Mouse (Mus musculus): ENCODE results near the gene Otogl. TPM values are rescaled to one million over a fixed set of nuclear protein-coding genes. Genes with fewer than 3 reads are reported as not detected.

The Otogl gene
- polyA plus RNA-seq, 1 experiment from 2014 or later, result 0.08 TPM

DNA sequence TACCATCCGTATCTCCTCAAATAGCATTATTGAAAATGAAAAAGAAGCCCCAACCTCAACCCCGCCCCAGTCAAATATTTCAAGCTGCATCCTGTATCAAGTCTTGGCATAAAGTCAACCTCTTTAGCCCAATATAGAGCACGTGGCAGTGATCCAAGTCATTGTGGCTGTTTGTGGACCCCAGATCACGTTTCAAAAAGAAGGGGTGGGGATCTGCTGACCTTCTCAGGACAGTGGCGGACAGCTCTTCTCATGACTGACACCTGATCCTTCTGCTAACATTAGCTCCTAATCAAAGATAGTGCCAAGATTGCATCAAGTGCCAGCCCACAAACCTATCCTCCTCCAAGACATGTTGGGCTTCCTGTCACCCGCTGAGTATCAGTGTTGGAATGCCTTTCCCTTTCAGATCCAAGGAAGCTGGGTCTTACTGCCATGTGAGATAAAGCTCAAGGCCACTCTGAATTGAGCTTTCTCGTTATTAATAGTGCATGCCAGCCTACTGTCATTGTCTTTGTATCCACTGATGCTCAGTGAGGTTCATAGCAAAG, 18.6 kb upstream of the Otogl start:
- Histone ChIP-seq H3K9me3 (ENCODE audit: control insufficient read depth, low read length) (no peaks in the 10 kb centered on the region), H3K4me1 (ENCODE audit: control insufficient read depth in 2 of 2, insufficient read depth in 2 of 2, low read length in 2 of 2) (peaks cover 8 to 37% of the 10 kb centered on the region in 2 experiments), H3K27ac (replicated peaks in 1 of 2; ENCODE audit: control insufficient read depth in 1 of 2, insufficient read depth in 1 of 2, low read depth in 2 of 2, low read length in 2 of 2) (peak overlapping the region; percentile 83 to 96), H3K4me2 (ENCODE audit: low read length) (peak overlapping the region; percentile 48), H3K4me3 (ENCODE audit: control insufficient read depth in 1 of 2, insufficient read depth in 1 of 2, low read depth in 1 of 2, low read length in 2 of 2) (no peak overlapping the region), H3K9ac (ENCODE audit: low read length) (peak overlapping the region; percentile 27; the same call in 1 of the 2 replicates), H3K36me3 (ENCODE audit: control insufficient read depth, insufficient read depth, low read length) (no peaks in the 10 kb centered on the region), H3K27me3 (ENCODE audit: control insufficient read depth, insufficient read depth, low read length) (no peaks in the 10 kb centered on the region)
- 9% methylated on average over 7 of the region's 7 CpGs for WGBS
- peak; percentile 68 for ATAC-seq (ENCODE audit: insufficient number of reproducible peaks, insufficient read depth, low FRiP score, low read depth)

GRCm38 (mm10) chr10:107925306-107925705, 13.4 kb upstream of the Otogl start:
- H3K4me1 ChIP-seq (ENCODE audit: control insufficient read depth in 2 of 2, insufficient read depth in 2 of 2, low read length in 2 of 2), result peaks cover 6 to 12% of the 10 kb centered on the region in 2 experiments
- ATAC-seq (ENCODE audit: insufficient number of reproducible peaks, insufficient read depth, low FRiP score, low read depth), result no peak
- H3K9ac ChIP-seq (ENCODE audit: low read length), result no peak overlapping the region
- H3K27me3 ChIP-seq (ENCODE audit: control insufficient read depth, insufficient read depth, low read length), result no peaks in the 10 kb centered on the region
- no peak overlapping the region for H3K27ac ChIP-seq (replicated peaks in 1 of 2; ENCODE audit: control insufficient read depth in 1 of 2, insufficient read depth in 1 of 2, low read depth in 2 of 2, low read length in 2 of 2)
- no peak overlapping the region for H3K4me2 ChIP-seq (ENCODE audit: low read length)
- H3K4me3 ChIP-seq (ENCODE audit: control insufficient read depth in 1 of 2, insufficient read depth in 1 of 2, low read depth in 1 of 2, low read length in 2 of 2), result no peak overlapping the region
- no peaks in the 10 kb centered on the region for H3K9me3 ChIP-seq (ENCODE audit: control insufficient read depth, low read length)
- no peaks in the 10 kb centered on the region for H3K36me3 ChIP-seq (ENCODE audit: control insufficient read depth, insufficient read depth, low read length)

DNA sequence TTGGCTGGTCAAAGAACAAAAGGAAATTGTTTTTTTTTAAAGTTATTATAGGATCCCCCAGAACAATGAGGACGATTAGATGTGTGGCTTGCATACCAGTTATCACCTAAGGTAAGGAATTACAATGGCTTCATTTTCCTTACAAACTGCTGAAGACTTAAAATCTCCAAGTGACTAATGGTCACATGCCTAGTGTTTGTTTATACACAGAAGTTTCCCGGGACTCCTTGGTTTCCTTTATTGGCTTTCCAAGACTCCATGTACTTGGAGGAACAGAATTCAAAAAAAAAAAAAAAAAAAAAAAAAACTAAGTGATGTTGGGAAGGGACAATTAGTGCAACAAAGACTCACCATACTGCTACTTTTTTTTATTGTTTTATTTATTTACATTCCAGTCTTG, 11.9 kb upstream of the Otogl start:
- Histone ChIP-seq H3K4me1 (ENCODE audit: control insufficient read depth in 2 of 2, insufficient read depth in 2 of 2, low read length in 2 of 2) (peaks cover 6 to 7% of the 10 kb centered on the region in 2 experiments), H3K36me3 (ENCODE audit: control insufficient read depth, insufficient read depth, low read length) (no peaks in the 10 kb centered on the region), H3K4me3 (ENCODE audit: control insufficient read depth in 1 of 2, insufficient read depth in 1 of 2, low read depth in 1 of 2, low read length in 2 of 2) (no peak overlapping the region), H3K4me2 (ENCODE audit: low read length) (no peak overlapping the region), H3K9me3 (ENCODE audit: control insufficient read depth, low read length) (no peaks in the 10 kb centered on the region), H3K9ac (ENCODE audit: low read length) (no peak overlapping the region), H3K27me3 (ENCODE audit: control insufficient read depth, insufficient read depth, low read length) (no peaks in the 10 kb centered on the region), H3K27ac (replicated peaks in 1 of 2; ENCODE audit: control insufficient read depth in 1 of 2, insufficient read depth in 1 of 2, low read depth in 2 of 2, low read length in 2 of 2) (no peak overlapping the region)
- 42% methylated on average over 2 of the region's 2 CpGs for WGBS
- ATAC-seq (ENCODE audit: insufficient number of reproducible peaks, insufficient read depth, low FRiP score, low read depth), result no peak

DNA sequence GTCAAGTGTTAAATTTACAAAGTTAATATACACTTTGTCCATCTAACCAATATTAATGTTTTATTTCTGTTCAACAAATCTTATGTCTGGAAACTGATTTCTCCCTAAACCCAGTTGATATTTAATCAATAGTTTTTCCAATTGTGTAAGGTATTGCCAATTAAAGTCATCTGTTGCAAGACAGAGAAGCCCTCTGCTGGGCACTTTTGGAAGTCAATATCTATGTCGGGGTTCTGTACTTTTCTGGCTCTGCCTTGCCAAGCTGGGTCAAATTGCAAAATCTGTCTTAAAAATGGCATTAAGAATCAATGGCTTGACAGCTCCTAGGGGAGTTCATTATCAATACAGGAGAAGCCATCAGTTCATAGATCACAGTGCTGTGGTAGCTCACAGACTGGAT, 10.8 kb upstream of the Otogl start:
- peaks cover 2% of the 10 kb centered on the region; the same call in 1 of the 2 replicates for H3K9me3 ChIP-seq (ENCODE audit: control insufficient read depth, low read length)
- no peak overlapping the region for H3K4me3 ChIP-seq (ENCODE audit: control insufficient read depth in 1 of 2, insufficient read depth in 1 of 2, low read depth in 1 of 2, low read length in 2 of 2)
- ATAC-seq (ENCODE audit: insufficient number of reproducible peaks, insufficient read depth, low FRiP score, low read depth), result no peak
- H3K9ac ChIP-seq (ENCODE audit: low read length), result no peak overlapping the region
- H3K27ac ChIP-seq (replicated peaks in 1 of 2; ENCODE audit: control insufficient read depth in 1 of 2, insufficient read depth in 1 of 2, low read depth in 2 of 2, low read length in 2 of 2), result no peak overlapping the region
- 14% methylated on average over 1 of the region's 1 CpGs for WGBS
- peaks cover 6 to 7% of the 10 kb centered on the region in 2 experiments for H3K4me1 ChIP-seq (ENCODE audit: control insufficient read depth in 2 of 2, insufficient read depth in 2 of 2, low read length in 2 of 2)
- H3K27me3 ChIP-seq (ENCODE audit: control insufficient read depth, insufficient read depth, low read length), result no peaks in the 10 kb centered on the region
- no peaks in the 10 kb centered on the region for H3K36me3 ChIP-seq (ENCODE audit: control insufficient read depth, insufficient read depth, low read length)
- no peak overlapping the region for H3K4me2 ChIP-seq (ENCODE audit: low read length)

DNA sequence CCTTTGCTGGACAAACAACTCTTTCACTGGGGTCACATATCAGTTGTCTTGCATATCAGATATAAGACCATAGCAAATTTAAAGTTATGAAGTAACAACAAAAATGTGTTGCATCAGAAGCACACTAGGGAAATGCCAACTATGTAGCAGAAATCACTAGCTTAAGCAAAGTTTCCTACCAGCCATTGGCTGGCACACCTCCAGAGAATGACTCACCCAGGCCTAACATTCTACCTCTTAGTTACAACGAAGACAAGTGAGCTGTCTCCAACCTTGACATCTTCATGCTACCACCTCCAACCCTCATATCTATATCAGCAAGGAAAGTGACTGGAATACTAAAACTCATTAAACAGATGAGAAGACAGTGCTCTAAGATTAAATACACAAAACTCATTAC, 9.6 kb upstream of the Otogl start:
- Histone ChIP-seq H3K9me3 (ENCODE audit: control insufficient read depth, low read length) (peaks cover 2% of the 10 kb centered on the region; the same call in 1 of the 2 replicates), H3K4me1 (ENCODE audit: control insufficient read depth in 2 of 2, insufficient read depth in 2 of 2, low read length in 2 of 2) (peaks cover 6 to 7% of the 10 kb centered on the region in 2 experiments), H3K4me2 (ENCODE audit: low read length) (no peak overlapping the region), H3K9ac (ENCODE audit: low read length) (no peak overlapping the region), H3K27ac (replicated peaks in 1 of 2; ENCODE audit: control insufficient read depth in 1 of 2, insufficient read depth in 1 of 2, low read depth in 2 of 2, low read length in 2 of 2) (peak overlapping the region in 1 of 2 experiments; percentile 53; a peak in 2 of 4 replicates), H3K27me3 (ENCODE audit: control insufficient read depth, insufficient read depth, low read length) (no peaks in the 10 kb centered on the region), H3K4me3 (ENCODE audit: control insufficient read depth in 1 of 2, insufficient read depth in 1 of 2, low read depth in 1 of 2, low read length in 2 of 2) (no peak overlapping the region), H3K36me3 (ENCODE audit: control insufficient read depth, insufficient read depth, low read length) (no peaks in the 10 kb centered on the region)
- 0% methylated on average over 1 of the region's 1 CpGs for WGBS
- ATAC-seq (ENCODE audit: insufficient number of reproducible peaks, insufficient read depth, low FRiP score, low read depth), result no peak

GRCm38 (mm10) chr10:107921134-107921533, 9.2 kb upstream of the Otogl start:
- H3K27ac ChIP-seq (replicated peaks in 1 of 2; ENCODE audit: control insufficient read depth in 1 of 2, insufficient read depth in 1 of 2, low read depth in 2 of 2, low read length in 2 of 2), result peak overlapping the region in 1 of 2 experiments; percentile 53; a peak in 2 of 4 replicates
- no peak for ATAC-seq (ENCODE audit: insufficient number of reproducible peaks, insufficient read depth, low FRiP score, low read depth)
- 37% methylated on average over 1 of the region's 1 CpGs for WGBS
- H3K9me3 ChIP-seq (ENCODE audit: control insufficient read depth, low read length), result peaks cover 2% of the 10 kb centered on the region; the same call in 1 of the 2 replicates
- H3K27me3 ChIP-seq (ENCODE audit: control insufficient read depth, insufficient read depth, low read length), result no peaks in the 10 kb centered on the region
- H3K4me3 ChIP-seq (ENCODE audit: control insufficient read depth in 1 of 2, insufficient read depth in 1 of 2, low read depth in 1 of 2, low read length in 2 of 2), result no peak overlapping the region
- no peak overlapping the region for H3K9ac ChIP-seq (ENCODE audit: low read length)
- H3K4me1 ChIP-seq (ENCODE audit: control insufficient read depth in 2 of 2, insufficient read depth in 2 of 2, low read length in 2 of 2), result peaks cover 6 to 7% of the 10 kb centered on the region in 2 experiments
- H3K4me2 ChIP-seq (ENCODE audit: low read length), result no peak overlapping the region
- no peaks in the 10 kb centered on the region for H3K36me3 ChIP-seq (ENCODE audit: control insufficient read depth, insufficient read depth, low read length)

DNA sequence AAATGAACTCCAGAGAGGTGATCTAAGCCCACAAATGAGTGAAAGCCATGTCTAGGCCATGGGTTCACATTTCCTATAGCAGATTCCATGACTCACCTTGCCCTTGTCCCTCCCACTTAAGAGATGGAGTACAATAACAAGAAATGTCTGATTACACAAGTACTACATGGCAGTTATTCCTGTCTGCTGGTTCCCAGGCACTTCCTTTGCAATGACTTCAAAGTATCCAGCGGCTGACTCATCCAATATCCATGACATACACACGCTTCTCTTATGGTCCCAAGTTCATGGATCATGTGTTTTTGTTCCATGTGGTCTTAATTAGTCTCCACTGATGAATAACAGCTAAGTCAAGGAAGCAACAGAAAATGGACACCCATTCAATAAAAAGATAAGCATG, 1.1 kb upstream of the Otogl start:
- Histone ChIP-seq H3K4me3 (ENCODE audit: control insufficient read depth in 1 of 2, insufficient read depth in 1 of 2, low read depth in 1 of 2, low read length in 2 of 2) (no peak overlapping the region), H3K27ac (replicated peaks in 1 of 2; ENCODE audit: control insufficient read depth in 1 of 2, insufficient read depth in 1 of 2, low read depth in 2 of 2, low read length in 2 of 2) (no peak overlapping the region), H3K9ac (ENCODE audit: low read length) (no peak overlapping the region), H3K4me2 (ENCODE audit: low read length) (no peak overlapping the region), H3K36me3 (ENCODE audit: control insufficient read depth, insufficient read depth, low read length) (no peaks in the 10 kb centered on the region), H3K4me1 (ENCODE audit: control insufficient read depth in 2 of 2, insufficient read depth in 2 of 2, low read length in 2 of 2) (peaks cover 0 to 4% of the 10 kb centered on the region in 2 experiments; a peak in 1 of 4 replicates), H3K9me3 (ENCODE audit: control insufficient read depth, low read length) (peaks cover 2% of the 10 kb centered on the region), H3K27me3 (ENCODE audit: control insufficient read depth, insufficient read depth, low read length) (no peaks in the 10 kb centered on the region)
- ATAC-seq (ENCODE audit: insufficient number of reproducible peaks, insufficient read depth, low FRiP score, low read depth), result no peak
- 44% methylated on average over 2 of the region's 2 CpGs for WGBS

- H3K9me3 ChIP-seq (ENCODE audit: control insufficient read depth, low read length), result peaks cover 6% of the 10 kb centered on the region
- 33% methylated on average over 10 of the region's 10 CpGs for WGBS
- H3K9ac ChIP-seq (ENCODE audit: low read length), result no peak overlapping the region; the same call in 1 of the 2 replicates
- no peaks in the 10 kb centered on the region for H3K36me3 ChIP-seq (ENCODE audit: control insufficient read depth, insufficient read depth, low read length)
- peak overlapping the region; percentile 49 for H3K4me2 ChIP-seq (ENCODE audit: low read length)
- H3K4me1 ChIP-seq (ENCODE audit: control insufficient read depth in 2 of 2, insufficient read depth in 2 of 2, low read length in 2 of 2), result peaks cover 7 to 24% of the 10 kb centered on the region in 2 experiments; a peak in 3 of 4 replicates
- H3K27me3 ChIP-seq (ENCODE audit: control insufficient read depth, insufficient read depth, low read length), result no peaks in the 10 kb centered on the region
- H3K27ac ChIP-seq (replicated peaks in 1 of 2; ENCODE audit: control insufficient read depth in 1 of 2, insufficient read depth in 1 of 2, low read depth in 2 of 2, low read length in 2 of 2), result peak overlapping the region; percentile 62 to 69
- H3K4me3 ChIP-seq (ENCODE audit: control insufficient read depth in 1 of 2, insufficient read depth in 1 of 2, low read depth in 1 of 2, low read length in 2 of 2), result no peak overlapping the region
- peak; percentile 66 for ATAC-seq (ENCODE audit: insufficient number of reproducible peaks, insufficient read depth, low FRiP score, low read depth)
Observed at GRCm38 (mm10) chr10:107906453-107906852, 5.5 kb downstream of the Otogl start.

All from heart, embryonic 14.5 days (tissue).